Mouse (Mus musculus) cerebellum, adult 2 months (tissue): ENCODE measurements at regions not wholly inside any gene's neighbourhood (a gene's known extent, or its start where the extent isn't known, plus 50 kb on each side); places are given as distances from the start of the nearest gene placed in this dataset.

Source experiments
- CTCF ChIP-seq: fragments of 200-500 bp; IDR thresholded peaks from 2 replicates; pipeline ENCODE4 v1.5.1; 2011; ENCODE audit warnings: low read depth, mild to moderate bottlenecking, control low read depth, low read length, moderate library complexity, borderline replicate concordance; ENCODE audit not compliant: insufficient read depth
- POLR2A ChIP-seq: fragments of 200-500 bp; IDR thresholded peaks from 2 replicates; pipeline ENCODE4 v1.6.1; 2011; ENCODE audit warnings: low read length, control low read depth, borderline replicate concordance; ENCODE audit not compliant: insufficient read depth

- no peak for TF ChIP-seq POLR2A
- TF ChIP-seq CTCF: no peak
Observed at GRCm38 (mm10) chr14:31970851-31971250, 57.9 kb upstream of the Galnt15 start.
